Mouse (Mus musculus): ENCODE data around the gene Vac14. TPM values are rescaled to one million over a fixed set of nuclear protein-coding genes. Genes with fewer than 3 reads are reported as not detected.

Vac14 gene
- polyA plus RNA-seq, 1 experiment from 2014 or later = 29.3 TPM

Other genes starting within 250 kb of the Vac14 start
- gene Mtss1l, start 102.9 kb downstream of the Vac14 start, polyA plus RNA-seq (2014; fragmentation: Nextera tagmentation; extraction: Ambion mirVana) = 7.9 and 12.7 TPM in 2 replicates
- gene Il34, start 187.3 kb downstream of the Vac14 start, polyA plus RNA-seq (2014; fragmentation: Nextera tagmentation; extraction: Ambion mirVana) = 0.15 and 0.66 TPM in 2 replicates
- 74.9 and 75.6 TPM in 2 replicates for gene Cog4, start 228.0 kb downstream of the Vac14 start, polyA plus RNA-seq (2014; fragmentation: Nextera tagmentation; extraction: Ambion mirVana)
- gene Sf3b3, start 228.2 kb downstream of the Vac14 start, polyA plus RNA-seq (2014; fragmentation: Nextera tagmentation; extraction: Ambion mirVana) = 212 and 213 TPM in 2 replicates

All from embryonic facial prominence, embryonic 11.5 days (tissue).